Mouse (Mus musculus) liver, embryonic 14.5 days (tissue): ENCODE measurements around the gene Ddhd1.

ENCODE experiments used
- CTCF ChIP-seq: IDR thresholded peaks from 2 replicates; pipeline ENCODE4 v1.5.1; 2016; ENCODE audit warnings: antibody characterized with exemption, low read depth, control low read depth
- EP300 ChIP-seq: IDR thresholded peaks from 2 replicates; pipeline ENCODE4 v1.6.1; 2016; ENCODE audit warnings: antibody characterized with exemption, low read depth

GRCm38 (mm10) chr14:45539659-45540468, 118.1 kb downstream of the Ddhd1 start:
- peak; percentile 74 for TF ChIP-seq CTCF
- no peak for TF ChIP-seq EP300
